Mouse (Mus musculus) E14TG2a.4 (cell line): Measurements from ENCODE around the gene Sucla2.
A peak's percentile ranks its signal among the peaks of the same experiment; 100 is the strongest.

ENCODE experiments used
- H3K27me3 ChIP-seq: 2 replicates; pipeline ENCODE4 v1.6.1; 2014; ENCODE audit warnings: low read length, control low read depth; ENCODE audit not compliant: insufficient read depth
- H3K36me3 ChIP-seq: 2 replicates; pipeline ENCODE4 v1.6.1; 2014; ENCODE audit warnings: low read length, control low read depth; ENCODE audit not compliant: insufficient read depth
- H3K4me1 ChIP-seq: replicated peaks from 2 replicates; pipeline ENCODE4 v1.6.1; 2014; ENCODE audit warnings: low read depth, low read length, control low read depth
- H3K4me3 ChIP-seq: replicated peaks from 2 replicates; pipeline ENCODE4 v1.5.1; 2014; ENCODE audit warnings: mild to moderate bottlenecking, low read length
- H3K9me3 ChIP-seq: 2 replicates; pipeline ENCODE4 v1.6.1; 2014; ENCODE audit warnings: low read length, control low read depth
- CTCF ChIP-seq: conservative IDR thresholded peaks from 2 replicates; pipeline ENCODE4 v1.5.1; 2014; ENCODE audit warnings: low read length
- NANOG ChIP-seq: IDR thresholded peaks from 2 replicates; pipeline ENCODE4 v1.6.1; 2014; ENCODE audit warnings: borderline replicate concordance, low read length, mixed read lengths
- POU5F1 ChIP-seq: IDR thresholded peaks from 2 replicates; pipeline ENCODE4 v1.6.1; 2014; ENCODE audit warnings: low read length, borderline replicate concordance

Gene Sucla2

DNA sequence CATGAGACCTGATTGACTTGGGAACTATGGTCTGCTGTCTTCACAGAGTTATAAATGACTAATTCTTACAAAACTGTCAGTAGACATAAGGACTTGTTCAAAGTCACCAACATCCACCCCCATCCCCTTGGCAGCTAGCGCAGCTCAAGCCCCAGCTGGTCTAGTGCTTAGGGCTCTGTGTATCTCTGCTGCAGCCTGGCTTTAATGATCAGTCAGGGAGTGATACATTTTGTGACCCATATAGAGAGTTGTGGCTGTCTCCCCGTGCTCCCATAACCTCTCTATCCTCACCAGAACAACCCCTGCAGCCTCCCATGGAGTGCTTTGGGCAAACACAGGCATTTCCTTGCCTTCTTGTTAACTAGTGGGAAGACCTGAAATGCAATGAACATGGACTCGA lies 95.8 kb downstream of the Sucla2 start:
- Histone ChIP-seq H3K4me3 (no peak overlapping the region), H3K4me1 (no peaks in the 10 kb centered on the region), H3K36me3 (no peaks in the 10 kb centered on the region), H3K9me3 (no peaks in the 10 kb centered on the region), H3K27me3 (no peaks in the 10 kb centered on the region)
- no peak for TF ChIP-seq POU5F1
- no peak for TF ChIP-seq NANOG
- TF ChIP-seq CTCF, result no peak

DNA sequence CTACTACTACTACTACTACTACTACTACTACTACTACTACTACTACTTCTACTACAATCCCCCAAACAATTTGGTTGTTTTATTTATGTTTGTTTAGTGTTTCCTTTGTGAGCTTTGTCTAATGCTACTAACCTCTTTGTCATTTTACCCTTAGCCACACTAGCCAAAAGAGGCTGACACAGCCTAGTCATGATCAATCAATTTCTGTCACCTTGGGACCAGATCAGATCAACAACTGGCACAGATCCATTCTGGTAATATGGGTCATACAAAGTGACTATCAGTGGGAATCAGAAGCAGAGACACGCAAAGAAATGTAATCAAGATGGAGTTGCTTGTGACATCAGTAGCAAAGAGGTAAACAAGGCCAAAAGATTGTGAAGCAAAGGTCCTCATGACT lies 97.9 kb downstream of the Sucla2 start:
- H3K9me3 ChIP-seq, result no peaks in the 10 kb centered on the region
- H3K4me3 ChIP-seq, result no peak overlapping the region
- no peaks in the 10 kb centered on the region for H3K36me3 ChIP-seq
- no peak for TF ChIP-seq POU5F1
- no peak for TF ChIP-seq CTCF
- no peak for TF ChIP-seq NANOG
- H3K4me1 ChIP-seq, result no peaks in the 10 kb centered on the region
- no peaks in the 10 kb centered on the region for H3K27me3 ChIP-seq

DNA sequence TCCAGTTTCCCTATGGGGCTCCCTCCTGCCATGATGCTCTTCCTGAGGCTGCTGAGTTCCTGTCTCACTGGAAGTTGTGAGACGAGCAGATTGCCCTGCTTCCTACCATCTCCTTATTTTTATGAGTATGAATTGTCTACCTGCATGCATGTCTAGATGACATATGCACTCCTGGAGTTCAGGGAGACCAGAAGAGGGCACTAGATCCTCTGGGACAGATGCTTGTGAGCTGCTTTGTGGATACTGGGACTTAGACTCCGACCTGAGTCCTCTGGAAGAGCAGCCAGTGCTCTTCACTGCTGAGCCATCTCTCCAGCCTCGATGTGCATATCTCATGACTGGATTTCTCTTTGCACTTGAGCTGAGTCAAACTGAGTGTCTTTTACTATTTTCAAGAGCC lies 100.3 kb downstream of the Sucla2 start:
- H3K36me3 ChIP-seq, result no peaks in the 10 kb centered on the region
- no peaks in the 10 kb centered on the region for H3K4me1 ChIP-seq
- H3K4me3 ChIP-seq, result no peak overlapping the region
- no peaks in the 10 kb centered on the region for H3K27me3 ChIP-seq
- TF ChIP-seq NANOG (no peak), POU5F1 (no peak), CTCF (no peak)
- H3K9me3 ChIP-seq, result no peaks in the 10 kb centered on the region

GRCm38 (mm10) chr14:73631511-73631910 lies 106.4 kb downstream of the Sucla2 start:
- TF ChIP-seq NANOG (no peak), CTCF (no peak), POU5F1 (no peak)
- Histone ChIP-seq H3K4me1 (no peaks in the 10 kb centered on the region), H3K27me3 (no peaks in the 10 kb centered on the region), H3K9me3 (no peaks in the 10 kb centered on the region), H3K36me3 (no peaks in the 10 kb centered on the region), H3K4me3 (no peak overlapping the region)

GRCm38 (mm10) chr14:73632648-73633263 lies 107.6 kb downstream of the Sucla2 start:
- Histone ChIP-seq H3K4me1 (no peaks in the 10 kb centered on the region), H3K4me3 (no peak overlapping the region), H3K27me3 (no peaks in the 10 kb centered on the region), H3K36me3 (no peaks in the 10 kb centered on the region), H3K9me3 (no peaks in the 10 kb centered on the region)
- no peak for TF ChIP-seq NANOG
- no peak for TF ChIP-seq POU5F1
- no peak for TF ChIP-seq CTCF

DNA sequence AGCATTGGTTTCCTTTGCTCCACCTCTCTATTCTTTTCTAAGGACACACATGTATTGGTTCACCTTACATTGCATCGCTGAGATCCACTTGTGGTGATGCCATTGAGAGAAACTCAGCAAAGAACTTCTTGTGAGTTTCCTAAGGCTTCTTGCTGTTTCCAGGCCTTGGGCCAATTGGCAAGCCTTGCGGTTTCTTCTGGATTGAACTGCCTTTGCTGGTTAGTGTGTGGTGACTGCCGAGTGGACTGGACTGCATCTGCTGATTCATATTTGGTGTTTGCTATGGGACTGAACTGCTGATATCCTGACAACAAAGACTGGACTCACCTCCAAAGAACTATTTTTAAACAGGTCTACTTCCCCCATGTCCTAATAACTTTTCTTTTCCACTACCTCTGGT lies 109.2 kb downstream of the Sucla2 start:
- TF ChIP-seq NANOG, result no peak
- TF ChIP-seq POU5F1, result no peak
- TF ChIP-seq CTCF, result no peak
- H3K36me3 ChIP-seq, result no peaks in the 10 kb centered on the region
- H3K4me3 ChIP-seq, result no peak overlapping the region
- H3K9me3 ChIP-seq, result no peaks in the 10 kb centered on the region
- no peaks in the 10 kb centered on the region for H3K27me3 ChIP-seq
- no peaks in the 10 kb centered on the region for H3K4me1 ChIP-seq

GRCm38 (mm10) chr14:73637460-73637859 lies 112.3 kb downstream of the Sucla2 start:
- TF ChIP-seq CTCF (peak; percentile 33), NANOG (no peak), POU5F1 (no peak)
- Histone ChIP-seq H3K9me3 (no peaks in the 10 kb centered on the region), H3K27me3 (no peaks in the 10 kb centered on the region), H3K4me3 (no peak overlapping the region), H3K4me1 (no peaks in the 10 kb centered on the region), H3K36me3 (no peaks in the 10 kb centered on the region)
